Mouse (Mus musculus): Measurements from ENCODE around the gene Sult2a5. TPM values are rescaled to one million over a fixed set of nuclear protein-coding genes. Genes with fewer than 3 reads are reported as not detected.

The Sult2a5 gene
- total RNA-seq (2021), result not detected

DNA sequence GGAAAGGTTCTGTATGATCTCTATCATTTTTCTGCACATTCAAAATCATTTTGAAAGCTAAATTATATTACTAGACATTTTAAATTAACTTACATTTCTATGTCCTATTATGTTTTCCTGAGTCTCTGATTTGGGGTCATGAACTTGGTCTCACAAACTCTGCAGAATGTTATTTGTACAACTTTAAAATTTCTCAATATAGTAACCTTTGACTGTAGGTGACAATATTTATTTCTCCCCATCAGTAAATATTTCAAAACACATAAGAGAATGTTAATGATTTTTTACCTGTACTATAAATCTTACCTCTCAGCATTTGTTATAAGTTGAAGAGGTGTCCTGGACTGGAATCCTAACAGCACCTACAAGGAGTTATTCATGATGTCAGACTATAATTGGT lies at the start of gene Sult2a5:
Gene Sult2a5 (plus strand): TSS at position 301 of the 400 bp plus-strand sequence.
- no peak for DNase-seq

Other genes starting within 250 kb of the Sult2a5 start
- under 1 TPM in 1 of 2 experiments, not detected in 1; 0.50 TPM for gene Cabp5, start 225.8 kb upstream of the Sult2a5 start, total RNA-seq (2021)
- not detected for gene Bsph1, start 173.1 kb upstream of the Sult2a5 start, total RNA-seq (2021)
- gene Bsph2, start 52.9 kb upstream of the Sult2a5 start, total RNA-seq (2021), result not detected
- gene Sult2a2, start 109.5 kb downstream of the Sult2a5 start, total RNA-seq (2021), result not detected
- not detected for gene Sult2a1, start 213.4 kb downstream of the Sult2a5 start, total RNA-seq (2021)